Mouse (Mus musculus) G1E (cell line): Measurements from ENCODE around the gene Akt3. TPM values are rescaled to one million over a fixed set of nuclear protein-coding genes. Genes with fewer than 3 reads are reported as not detected.

Experiments
- ATAC-seq: 2 replicates; pipeline ENCODE4 v1.8.0; 2016; ENCODE audit warnings: mild to moderate bottlenecking; ENCODE audit not compliant: insufficient number of reproducible peaks, poor library complexity, low FRiP score, severe bottlenecking; ENCODE audit errors: extremely low read depth
- DNase-seq: peaks from one replicate; pipeline ENCODE4 v3.0.0; 2012; ENCODE audit warnings: low spot score
- H3K27me3 ChIP-seq: 2 replicates; pipeline ENCODE4 v1.6.1; 2012; ENCODE audit warnings: mild to moderate bottlenecking, low read length, inconsistent platforms; ENCODE audit not compliant: insufficient read depth
- H3K36me3 ChIP-seq: replicated peaks from 2 replicates; pipeline ENCODE3; 2012; ENCODE audit warnings: mild to moderate bottlenecking, inconsistent platforms
- H3K4me1 ChIP-seq: 2 replicates; pipeline ENCODE4 v1.6.1; 2012; ENCODE audit warnings: low read depth, low read length, inconsistent platforms, mixed read lengths; ENCODE audit not compliant: insufficient read depth
- H3K4me3 ChIP-seq: 2 replicates; pipeline ENCODE4 v1.5.1; 2012; ENCODE audit warnings: low read depth, mild to moderate bottlenecking, inconsistent platforms, low read length, moderate library complexity, mixed read lengths
- H3K9me3 ChIP-seq: replicated peaks from 2 replicates; pipeline ENCODE4 v1.6.1; 2012; ENCODE audit warnings: inconsistent platforms
- CTCF ChIP-seq: IDR thresholded peaks from 2 replicates; pipeline ENCODE4 v1.5.1; 2012; ENCODE audit warnings: low read depth, low read length, inconsistent platforms, mixed read lengths
- GATA1 ChIP-seq: IDR thresholded peaks from 2 replicates; pipeline ENCODE4 v1.6.1; 2012; ENCODE audit warnings: borderline replicate concordance, low read length, inconsistent platforms, mixed read lengths
- GATA2 ChIP-seq: IDR thresholded peaks from 2 replicates; pipeline ENCODE4 v1.6.1; 2012; ENCODE audit warnings: low read depth, low read length, inconsistent platforms, borderline replicate concordance
- POLR2AphosphoS5 ChIP-seq: IDR thresholded peaks from 2 replicates; pipeline ENCODE4 v1.6.1; 2012; ENCODE audit warnings: low read depth, low read length, inconsistent platforms; ENCODE audit not compliant: insufficient replicate concordance
- TAL1 ChIP-seq: conservative IDR thresholded peaks from 2 replicates; pipeline ENCODE4 v1.6.1; 2012; ENCODE audit warnings: low read depth, low read length, inconsistent platforms, mixed read lengths
- polyA plus RNA-seq: library from polyadenylated mRNA; stranded (reverse); fragments of >175 nt; gene quantifications from 2 replicates; pipeline ENCODE4 v1.2.3, GENCODE M21; 2012
- total RNA-seq, 2 experiments: library from RNA; stranded (forward) in 1 of 2; stranded (reverse) in 1 of 2; fragments of 200-1000 nt in 1 of 2; fragments of >200 nt in 1 of 2; fragmentation: Nextera tagmentation in 1 of 2; gene quantifications; 2 replicates each; pipeline ENCODE4 v1.2.3; 2014 to 2017

Akt3 gene
- total and polyA plus RNA-seq, 3 experiments: 0.05 TPM; not detected in 2

DNA sequence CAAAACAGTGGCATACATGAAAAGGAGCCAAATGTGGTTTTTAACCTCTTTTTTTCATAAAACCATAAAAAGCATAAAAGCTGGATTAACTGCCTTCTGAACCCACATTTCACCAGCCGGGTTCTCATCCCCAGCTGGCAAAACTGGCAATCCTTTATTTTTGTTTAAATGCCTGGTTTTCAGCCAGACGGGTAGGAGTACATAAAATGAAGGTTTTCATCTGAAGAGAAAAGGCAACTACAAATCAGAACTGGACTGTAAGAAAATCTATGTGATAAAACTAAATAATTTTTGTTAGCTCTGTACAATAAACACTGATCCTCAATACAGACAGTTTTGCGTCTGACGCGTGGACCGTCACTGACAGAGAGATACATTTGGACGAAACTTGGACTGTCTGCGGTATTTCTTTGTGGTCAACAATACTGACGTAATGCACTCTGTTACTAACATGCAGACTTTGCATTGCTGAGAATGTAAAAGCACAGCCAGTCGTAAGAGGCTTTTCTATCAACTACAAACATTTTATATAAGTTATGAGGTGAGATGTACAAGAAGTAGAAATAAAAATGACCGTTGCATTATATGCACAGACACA is 206.5 kb downstream of the Akt3 start:
- H3K4me1 ChIP-seq: no peaks in the 10 kb centered on the region
- no peaks in the 10 kb centered on the region for H3K9me3 ChIP-seq
- H3K27me3 ChIP-seq: no peaks in the 10 kb centered on the region
- no peaks in the 10 kb centered on the region for H3K36me3 ChIP-seq
- TF ChIP-seq TAL1: no peak
- no peak for TF ChIP-seq GATA1
- TF ChIP-seq POLR2AphosphoS5: no peak
- no peak for TF ChIP-seq GATA2
- no peak for TF ChIP-seq CTCF
- ATAC-seq (no peak), DNase-seq (no peak)
- no peak overlapping the region for H3K4me3 ChIP-seq

DNA sequence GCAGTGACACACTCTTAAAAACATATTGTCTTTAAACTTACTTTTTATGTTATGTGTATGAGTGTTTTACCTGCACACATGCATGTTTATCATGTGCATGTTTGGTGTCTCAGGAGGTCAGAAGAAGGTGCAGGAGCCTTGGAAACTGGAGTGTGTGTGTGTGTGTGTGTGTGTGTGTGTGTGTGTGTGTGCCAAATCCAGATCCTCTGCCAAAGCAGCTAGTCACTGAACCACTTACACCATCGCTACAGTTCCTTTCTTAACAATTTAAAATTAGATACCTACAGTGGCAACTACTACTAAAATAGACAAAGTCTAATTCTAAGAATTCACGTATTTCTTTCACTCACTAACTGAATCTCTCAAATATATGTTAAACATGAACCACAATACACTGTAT is 209.2 kb downstream of the Akt3 start:
- no peaks in the 10 kb centered on the region for H3K36me3 ChIP-seq
- no peak for ATAC-seq
- no peak for TF ChIP-seq TAL1
- TF ChIP-seq GATA2: no peak
- no peak for TF ChIP-seq GATA1
- TF ChIP-seq CTCF: no peak
- no peak for TF ChIP-seq POLR2AphosphoS5
- no peak overlapping the region for H3K4me3 ChIP-seq
- H3K9me3 ChIP-seq: no peaks in the 10 kb centered on the region
- no peak for DNase-seq
- no peaks in the 10 kb centered on the region for H3K27me3 ChIP-seq
- H3K4me1 ChIP-seq: no peaks in the 10 kb centered on the region

DNA sequence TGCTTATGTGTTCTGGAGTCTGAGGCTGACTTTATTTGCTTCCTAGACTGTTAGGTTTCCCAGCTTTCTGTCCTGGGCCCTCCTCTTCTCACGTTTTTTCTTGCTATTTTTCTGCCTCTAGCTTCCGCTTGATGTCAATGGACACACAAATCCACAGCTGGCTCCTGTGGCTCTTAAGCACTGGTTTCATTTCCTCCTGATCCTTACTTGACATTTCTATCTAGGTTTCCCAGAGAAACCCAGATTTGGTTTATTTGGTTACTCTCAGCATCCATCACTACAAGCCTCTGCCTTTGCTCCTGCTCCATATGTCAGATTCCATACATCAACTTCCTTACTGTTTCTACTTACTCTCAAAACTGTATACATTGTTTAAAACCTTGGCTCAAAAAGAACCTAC is 211.0 kb downstream of the Akt3 start:
- no peaks in the 10 kb centered on the region for H3K36me3 ChIP-seq
- TF ChIP-seq POLR2AphosphoS5 (no peak), CTCF (no peak), TAL1 (no peak), GATA1 (no peak), GATA2 (no peak)
- no peak overlapping the region for H3K4me3 ChIP-seq
- no peak for ATAC-seq
- H3K9me3 ChIP-seq: no peaks in the 10 kb centered on the region
- no peaks in the 10 kb centered on the region for H3K27me3 ChIP-seq
- no peak for DNase-seq
- no peaks in the 10 kb centered on the region for H3K4me1 ChIP-seq

DNA sequence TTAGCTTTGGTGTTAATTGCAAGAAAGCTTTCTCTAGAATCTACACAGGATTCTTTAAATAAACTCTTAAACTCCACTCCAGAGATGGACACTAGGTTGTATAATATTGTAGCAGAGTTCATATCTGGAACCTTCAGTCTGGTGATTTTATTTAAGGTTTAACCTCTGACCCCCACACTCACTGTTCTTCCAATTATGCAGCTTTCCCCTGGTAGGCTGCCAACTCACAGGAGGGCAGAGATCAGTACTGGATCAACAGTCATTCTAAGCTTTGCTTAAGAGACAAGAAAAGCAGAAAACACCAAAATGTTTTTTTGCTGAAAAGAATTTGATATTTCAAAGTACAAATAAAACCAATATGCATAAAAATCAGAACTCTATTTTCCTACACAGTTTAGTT is 212.1 kb downstream of the Akt3 start:
- Histone ChIP-seq H3K27me3 (no peaks in the 10 kb centered on the region), H3K4me3 (no peak overlapping the region), H3K9me3 (no peaks in the 10 kb centered on the region), H3K36me3 (no peaks in the 10 kb centered on the region), H3K4me1 (no peaks in the 10 kb centered on the region)
- TF ChIP-seq GATA2: no peak
- no peak for TF ChIP-seq TAL1
- TF ChIP-seq POLR2AphosphoS5: no peak
- no peak for TF ChIP-seq GATA1
- no peak for TF ChIP-seq CTCF
- ATAC-seq: no peak
- no peak for DNase-seq

DNA sequence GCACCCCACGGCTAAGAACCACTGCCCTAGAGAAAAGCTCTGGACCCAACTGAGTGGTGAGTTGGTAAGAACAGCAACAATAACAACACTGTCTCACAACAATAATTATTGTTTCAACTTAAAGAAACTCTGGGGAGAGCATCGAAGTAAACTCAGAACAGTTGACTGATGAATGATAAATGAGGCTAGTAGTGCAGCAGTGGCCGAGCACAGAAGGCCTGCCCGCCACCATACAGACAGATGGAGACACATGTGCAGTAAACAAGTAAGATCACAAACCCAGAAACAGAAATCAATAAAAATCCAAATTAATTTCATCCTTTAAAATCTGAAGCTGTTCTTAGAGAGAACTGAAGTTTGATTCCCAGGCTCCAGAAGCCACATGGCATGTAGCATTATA is 217.9 kb downstream of the Akt3 start:
- DNase-seq: no peak
- no peak overlapping the region for H3K4me3 ChIP-seq
- TF ChIP-seq CTCF (no peak), GATA1 (no peak), TAL1 (no peak), GATA2 (no peak), POLR2AphosphoS5 (no peak)
- H3K4me1 ChIP-seq: no peaks in the 10 kb centered on the region
- ATAC-seq: no peak
- no peaks in the 10 kb centered on the region for H3K36me3 ChIP-seq
- H3K9me3 ChIP-seq: no peaks in the 10 kb centered on the region
- no peaks in the 10 kb centered on the region for H3K27me3 ChIP-seq

DNA sequence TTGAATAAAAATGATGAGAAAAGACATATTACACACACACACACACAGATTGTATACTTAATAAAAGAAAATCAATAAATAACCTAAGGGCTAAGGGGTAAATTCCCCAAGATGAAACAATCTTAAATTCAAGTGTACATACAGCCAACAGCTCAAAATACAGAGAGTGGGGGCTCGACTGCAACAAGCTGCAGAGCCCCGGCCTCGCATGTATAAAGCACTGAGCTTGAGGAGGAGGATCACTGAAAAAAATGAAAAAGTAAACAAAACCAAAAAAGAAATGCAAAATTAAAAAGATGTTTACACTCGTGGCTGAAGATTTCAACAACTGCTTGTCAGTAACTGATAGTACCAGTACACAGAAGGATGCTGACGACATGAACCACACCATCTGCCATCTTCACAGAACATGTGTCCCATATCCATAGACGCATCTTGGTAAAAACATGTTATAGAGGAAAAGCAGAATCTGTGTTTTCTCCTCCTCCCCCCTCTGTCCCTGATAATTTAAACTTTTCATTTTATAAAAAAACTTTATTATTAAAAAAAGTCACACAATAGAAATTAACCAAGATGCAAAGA is 218.8 kb downstream of the Akt3 start:
- Histone ChIP-seq H3K4me1 (no peaks in the 10 kb centered on the region), H3K27me3 (no peaks in the 10 kb centered on the region), H3K36me3 (no peaks in the 10 kb centered on the region), H3K4me3 (no peak overlapping the region), H3K9me3 (no peaks in the 10 kb centered on the region)
- no peak for DNase-seq
- ATAC-seq: no peak
- TF ChIP-seq TAL1 (no peak), CTCF (no peak), GATA1 (no peak), POLR2AphosphoS5 (no peak), GATA2 (no peak)
